Mouse (Mus musculus): ENCODE measurements around the gene Paf1.

Gene Paf1

GRCm38 (mm10) chr7:28436271-28436904 lies 43.6 kb downstream of the Paf1 start:
- DNase-seq (ENCODE audit: low spot score), result peak; percentile 100

- no peak for DNase-seq (ENCODE audit: low spot score)
Observed at GRCm38 (mm10) chr7:28436932-28437570, 44.3 kb downstream of the Paf1 start, which contains the start of gene Gmfg. Gene Gmfg, plus strand, starts transcription at chr7:28437447.

- no peak for DNase-seq (ENCODE audit: low spot score)
Observed at GRCm38 (mm10) chr7:28437964-28438363, 45.2 kb downstream of the Paf1 start.

GRCm38 (mm10) chr7:28438771-28439170 lies 46.0 kb downstream of the Paf1 start:
- no peak for DNase-seq (ENCODE audit: low spot score)

- no peak for DNase-seq (ENCODE audit: low spot score)
Observed at GRCm38 (mm10) chr7:28440739-28441138, 48.0 kb downstream of the Paf1 start.

GRCm38 (mm10) chr7:28441776-28442485 lies 49.2 kb downstream of the Paf1 start:
- DNase-seq (ENCODE audit: low spot score), result no peak

- no peak for DNase-seq (ENCODE audit: low spot score)
Observed at GRCm38 (mm10) chr7:28442688-28443087, 49.9 kb downstream of the Paf1 start.

- no peak for DNase-seq (ENCODE audit: low spot score)
Observed at GRCm38 (mm10) chr7:28444344-28444974, 51.7 kb downstream of the Paf1 start.

- DNase-seq (ENCODE audit: low spot score), result peak; percentile 65
Observed at GRCm38 (mm10) chr7:28446446-28446845, 53.7 kb downstream of the Paf1 start.

GRCm38 (mm10) chr7:28447101-28447830 lies 54.5 kb downstream of the Paf1 start:
- DNase-seq (ENCODE audit: low spot score), result no peak

- no peak for DNase-seq (ENCODE audit: low spot score)
Observed at GRCm38 (mm10) chr7:28447865-28448820, 55.4 kb downstream of the Paf1 start.

Measured in urinary bladder, postnatal 10 days (tissue).